Mouse (Mus musculus): ENCODE results near the gene 4833439L19Rik. TPM values are rescaled to one million over a fixed set of nuclear protein-coding genes. Genes with fewer than 3 reads are reported as not detected.

The 4833439L19Rik gene
- polyA plus RNA-seq, 1 experiment, result 158 TPM

DNA sequence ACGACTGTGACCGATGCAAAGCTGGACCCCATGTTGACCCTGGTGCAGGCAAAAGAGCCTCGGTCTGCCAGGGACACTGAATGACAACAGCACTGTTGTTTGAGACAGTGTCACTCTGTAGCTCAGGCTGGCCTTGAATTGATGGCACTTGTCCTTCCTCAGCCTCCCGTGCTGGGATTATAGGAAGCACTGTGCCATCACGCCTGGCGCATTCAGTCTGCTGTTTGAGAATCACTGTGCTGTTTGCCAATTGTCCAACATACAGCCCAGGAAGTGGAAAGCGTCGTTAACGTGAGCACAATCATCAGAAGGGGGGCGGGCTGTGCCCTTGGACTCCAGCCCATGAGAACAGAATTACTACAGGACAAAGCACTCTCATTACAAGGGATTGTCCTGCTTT lies 16.9 kb upstream of the 4833439L19Rik start:
- DNase-seq (ENCODE audit: low read depth), result no peak

DNA sequence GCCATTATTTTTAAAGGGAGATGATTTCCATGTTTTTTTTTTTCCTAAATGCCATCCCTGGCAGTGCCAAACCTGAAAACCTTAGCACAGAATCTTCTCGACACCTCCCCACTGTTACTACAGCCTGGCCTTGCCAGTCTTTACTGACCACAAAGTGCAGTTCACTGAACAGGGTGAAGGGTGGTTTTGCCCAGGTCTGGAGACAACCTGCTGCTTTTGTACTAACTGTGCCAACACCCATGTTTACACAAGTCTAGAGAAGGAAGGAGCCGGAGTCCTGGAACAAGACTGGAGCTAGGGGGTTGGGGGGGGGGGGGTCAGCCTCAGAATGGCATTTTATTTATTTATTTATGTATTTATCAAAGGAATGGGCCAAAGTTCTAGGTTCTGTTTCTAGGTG lies 16.1 kb upstream of the 4833439L19Rik start:
- no peak for DNase-seq (ENCODE audit: low read depth)

DNA sequence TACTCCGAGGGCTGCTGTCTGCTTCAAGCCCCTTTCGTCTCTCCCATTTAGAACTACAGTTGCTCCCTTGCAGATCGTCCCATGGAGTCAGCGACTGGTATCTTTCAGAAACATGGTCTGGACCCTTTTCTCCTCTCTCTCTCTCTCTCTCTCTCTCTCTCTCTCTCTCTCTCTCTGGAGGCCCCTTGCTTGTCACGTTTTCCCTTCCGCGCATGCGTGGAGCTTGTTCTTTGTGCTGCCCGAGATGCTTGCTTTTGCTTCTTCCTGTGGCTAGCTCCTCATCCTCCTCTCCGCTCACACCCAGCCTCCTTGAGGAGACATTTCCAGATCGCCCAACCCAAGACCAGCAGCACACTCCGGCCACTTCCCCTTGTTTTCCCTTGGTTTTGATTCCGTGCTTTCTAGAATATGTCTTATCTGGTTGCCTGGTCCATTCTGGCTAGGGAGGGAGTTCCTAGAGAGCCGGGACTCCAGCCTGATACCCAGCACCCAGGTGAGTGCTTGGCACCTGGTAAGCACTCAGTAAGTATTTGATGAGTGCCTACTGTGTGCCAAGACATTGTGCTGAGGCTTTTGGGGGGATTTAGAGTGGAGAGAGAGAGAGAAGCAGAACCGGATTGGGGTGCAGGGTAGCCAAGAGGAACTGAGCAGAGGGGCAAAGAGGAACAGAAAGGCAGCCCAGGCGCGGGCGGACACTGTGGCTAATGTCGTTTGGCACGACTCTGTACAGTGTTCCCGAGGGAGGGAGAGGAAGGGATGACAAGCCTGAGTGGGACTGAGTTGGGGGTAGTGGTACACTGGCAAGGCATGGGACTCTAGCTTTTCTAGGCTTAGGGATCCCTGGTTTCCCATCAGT lies 12.6 kb upstream of the 4833439L19Rik start:
- DNase-seq (ENCODE audit: low read depth), result no peak

- no peak for DNase-seq (ENCODE audit: low read depth)
Measured at GRCm38 (mm10) chr13:54575489-54575888, 10.3 kb upstream of the 4833439L19Rik start.

DNA sequence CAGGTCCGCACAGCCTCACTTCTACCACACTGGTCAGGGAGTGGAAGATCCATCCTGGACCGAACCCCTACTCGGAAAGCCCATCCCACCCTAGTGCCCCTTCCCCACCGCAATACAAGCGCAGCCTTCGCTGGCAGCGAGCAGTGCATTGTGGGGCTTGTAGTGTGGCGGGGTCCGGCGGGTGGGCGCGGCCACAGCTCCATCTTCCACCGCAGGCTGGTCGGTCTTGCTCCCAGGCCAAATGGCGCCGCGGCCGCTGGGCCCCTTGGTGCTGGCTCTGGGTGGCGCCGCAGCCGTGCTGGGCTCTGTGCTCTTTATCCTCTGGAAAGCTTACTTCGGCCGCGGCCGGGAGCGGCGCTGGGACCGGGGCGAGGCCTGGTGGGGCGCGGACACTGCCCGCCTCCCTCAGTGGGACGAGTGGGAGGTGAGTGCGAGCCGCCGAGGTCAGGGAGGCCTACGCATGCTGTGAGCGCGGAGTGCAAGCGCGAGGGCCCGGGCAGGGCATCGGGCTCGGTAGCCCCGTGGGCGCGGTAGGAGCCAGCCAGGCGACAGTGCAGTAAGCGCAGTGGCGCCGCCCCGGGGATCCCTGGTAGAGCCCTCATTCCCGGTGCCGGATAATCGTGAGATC lies 9.7 kb upstream of the 4833439L19Rik start, which contains the start of gene Arl10:
Arl10 (plus strand) TSS at position 162 of the 628 bp plus-strand sequence.
- no peak for DNase-seq (ENCODE audit: low read depth)

DNA sequence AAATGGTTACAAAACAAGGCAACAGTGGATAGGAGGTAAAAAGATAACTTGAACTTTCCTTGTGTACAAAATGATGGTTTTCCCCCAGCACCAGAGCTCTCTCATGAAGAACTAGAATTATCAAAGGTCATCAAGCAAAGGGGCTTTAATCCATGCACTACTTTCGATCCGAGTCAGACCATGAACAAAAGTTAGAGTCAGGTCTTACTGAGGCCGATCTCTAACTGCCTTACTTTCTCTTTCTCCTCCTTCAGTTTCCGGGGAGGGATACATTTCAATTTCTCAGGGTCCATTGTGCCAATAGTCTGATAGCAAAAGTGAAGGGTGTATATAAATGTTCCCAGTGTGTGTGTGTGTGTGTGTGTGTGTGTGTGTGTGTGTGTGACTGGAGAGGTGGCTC lies 7.4 kb upstream of the 4833439L19Rik start:
- DNase-seq (ENCODE audit: low read depth), result no peak

GRCm38 (mm10) chr13:54571637-54572036 lies 6.4 kb upstream of the 4833439L19Rik start:
- no peak for DNase-seq (ENCODE audit: low read depth)

- no peak for DNase-seq (ENCODE audit: low read depth)
Measured at GRCm38 (mm10) chr13:54570736-54571135, 5.5 kb upstream of the 4833439L19Rik start.

- DNase-seq (ENCODE audit: low read depth), result no peak
Measured at GRCm38 (mm10) chr13:54569282-54569681, 4.0 kb upstream of the 4833439L19Rik start.

DNA sequence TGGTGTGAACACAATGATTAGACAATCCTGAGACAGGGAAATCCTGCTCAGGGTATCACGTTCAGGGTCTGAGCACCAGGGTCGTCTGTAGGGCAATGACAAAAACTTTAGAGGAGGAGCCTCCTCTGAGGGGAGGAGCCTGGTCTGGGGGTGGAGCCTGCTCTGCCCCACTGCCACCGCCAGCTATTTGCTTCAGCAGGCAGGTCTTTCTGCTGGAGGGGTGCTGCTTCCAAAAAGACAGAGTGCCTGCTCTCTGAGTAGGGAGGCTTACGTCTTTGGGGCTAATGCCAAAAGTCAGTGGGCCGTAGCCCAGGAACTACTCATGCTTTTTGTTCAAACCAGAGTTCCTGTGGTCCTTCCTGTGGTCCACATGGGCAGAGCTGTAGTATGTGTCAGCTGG lies 3.1 kb upstream of the 4833439L19Rik start:
- no peak for DNase-seq (ENCODE audit: low read depth)

- no peak for DNase-seq (ENCODE audit: low read depth)
Measured at GRCm38 (mm10) chr13:54565594-54566345, 535 bp upstream of the 4833439L19Rik start.

DNA sequence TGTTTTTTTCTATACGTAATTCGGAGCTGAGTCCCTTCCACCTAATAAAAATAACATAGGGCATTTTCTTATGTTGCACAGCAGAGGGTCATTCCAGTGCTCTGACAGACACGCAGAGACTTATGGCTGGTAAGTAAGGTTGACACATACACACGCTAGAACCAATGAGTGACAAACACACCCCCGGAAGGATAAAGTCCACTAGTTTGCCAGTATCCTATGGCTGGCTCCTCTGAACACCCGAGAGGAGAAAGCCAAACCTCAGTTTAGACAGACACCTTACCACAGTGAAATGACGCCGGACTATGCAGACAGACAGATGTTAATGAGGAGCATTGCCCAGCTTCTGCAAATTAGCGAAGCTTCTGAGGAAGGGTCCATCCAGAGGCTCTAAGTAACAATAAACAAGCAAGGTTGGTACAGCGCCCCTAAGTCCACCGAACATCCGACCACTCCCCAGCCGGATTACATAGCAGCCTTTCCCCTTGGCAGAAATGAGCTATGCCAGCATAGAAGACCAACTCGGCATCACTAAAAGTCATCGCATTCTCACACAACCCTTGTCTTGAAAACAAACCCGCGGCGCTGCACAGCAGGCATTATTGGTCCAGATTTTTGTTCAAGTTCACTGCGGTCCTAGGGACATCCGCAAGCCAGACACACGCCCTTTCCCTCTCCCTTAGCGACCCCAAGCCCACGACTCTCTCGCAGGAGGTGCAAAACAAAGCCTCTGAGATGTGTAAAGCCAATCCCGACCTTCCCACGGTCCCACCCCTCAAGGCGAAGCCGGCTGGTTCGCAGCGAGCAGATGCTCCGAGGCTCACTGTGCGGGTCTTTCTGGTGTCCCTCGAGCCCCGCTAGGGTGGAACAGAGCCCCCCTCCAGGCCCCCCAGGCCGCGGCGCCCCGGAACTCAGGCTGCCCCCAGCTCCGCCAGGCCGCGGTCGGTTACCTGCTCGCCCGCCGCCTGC lies 719 bp downstream of the 4833439L19Rik start:
- no peak for DNase-seq (ENCODE audit: low read depth)

DNA sequence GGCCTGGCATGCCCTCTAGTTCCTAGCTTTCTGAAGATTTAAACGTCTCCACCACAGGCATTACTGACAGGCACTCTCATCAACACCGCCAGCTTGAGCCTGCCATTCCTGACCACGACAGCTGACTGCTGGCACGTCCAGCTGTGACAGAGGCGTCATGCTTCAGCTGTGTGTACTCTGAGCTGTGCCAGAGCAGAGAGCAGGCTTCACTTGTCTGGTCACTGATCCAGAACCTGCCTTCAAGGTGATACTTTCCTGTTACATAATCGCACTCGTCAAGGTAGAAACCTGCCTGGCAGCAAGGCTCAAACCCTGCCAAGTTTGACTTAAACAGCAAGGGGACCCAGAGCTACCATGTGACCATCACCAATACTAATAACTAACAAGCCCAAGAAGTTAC lies 2.7 kb downstream of the 4833439L19Rik start:
- DNase-seq (ENCODE audit: low read depth), result peak; percentile 76

- DNase-seq (ENCODE audit: low read depth), result no peak
Measured at GRCm38 (mm10) chr13:54560608-54561007, 4.6 kb downstream of the 4833439L19Rik start.

DNA sequence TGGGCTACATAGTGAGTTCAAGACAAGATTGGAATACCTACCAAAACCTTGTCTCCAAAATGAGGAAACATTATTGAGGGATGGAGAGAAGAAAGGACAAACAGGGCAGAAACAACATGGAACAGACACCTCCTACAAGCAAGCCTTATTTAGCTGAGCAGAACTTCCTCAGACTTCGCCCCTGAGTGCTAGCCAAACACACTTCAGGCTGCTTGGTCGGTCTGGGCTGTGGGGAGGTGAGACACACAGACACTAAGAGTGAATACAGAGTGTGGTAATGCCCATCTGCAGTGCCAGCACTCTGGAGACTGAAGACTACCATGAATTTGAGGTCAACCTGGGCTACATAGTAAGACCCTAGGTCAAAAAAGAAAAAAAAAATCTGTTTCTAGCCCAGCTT lies 5.6 kb downstream of the 4833439L19Rik start:
- DNase-seq (ENCODE audit: low read depth), result no peak

DNA sequence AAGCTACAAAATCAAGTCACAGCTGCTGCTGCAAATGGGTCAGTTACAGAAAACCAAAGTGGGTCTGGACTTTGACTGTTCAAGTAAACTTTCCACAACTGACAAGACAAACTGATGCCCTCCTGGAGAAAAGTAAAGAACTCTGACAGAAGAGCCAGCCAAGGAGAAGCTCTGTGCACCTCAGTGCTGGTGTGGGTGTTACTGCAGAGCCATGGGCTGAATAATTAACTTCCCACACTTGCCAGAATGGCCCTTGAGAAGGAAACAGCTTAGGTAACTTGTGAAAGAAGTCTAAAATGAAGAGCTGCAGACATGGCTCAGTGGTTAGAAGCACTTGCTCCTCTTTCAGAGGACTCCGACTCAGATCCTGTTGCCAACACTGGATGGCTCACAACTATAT lies 7.6 kb downstream of the 4833439L19Rik start:
- DNase-seq (ENCODE audit: low read depth), result no peak

DNA sequence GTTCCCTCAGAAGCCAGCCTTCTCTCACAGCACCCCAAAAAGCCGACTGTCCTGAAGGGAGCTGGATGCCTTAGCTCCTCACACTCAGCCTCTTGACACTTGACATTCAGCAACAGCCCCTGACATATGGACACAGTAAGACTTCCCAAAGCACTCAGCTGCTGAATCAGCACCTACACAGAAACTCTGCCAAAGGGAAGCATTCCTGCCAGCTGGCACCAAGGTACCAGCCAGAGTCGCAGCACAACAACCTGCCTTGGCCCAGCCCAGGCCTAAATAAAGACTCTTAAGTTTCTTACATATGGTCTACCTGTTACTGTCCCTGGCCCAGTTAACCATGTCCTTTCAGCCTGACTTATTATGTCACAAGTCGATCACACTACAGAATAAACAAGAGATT lies 8.4 kb downstream of the 4833439L19Rik start:
- DNase-seq (ENCODE audit: low read depth), result peak; percentile 58

- DNase-seq (ENCODE audit: low read depth), result no peak
Measured at GRCm38 (mm10) chr13:54556176-54556575, 9.1 kb downstream of the 4833439L19Rik start.

GRCm38 (mm10) chr13:54548036-54548435 lies 17.2 kb downstream of the 4833439L19Rik start:
- DNase-seq (ENCODE audit: low read depth), result no peak

GRCm38 (mm10) chr13:54532134-54532533 lies 33.1 kb downstream of the 4833439L19Rik start:
- DNase-seq (ENCODE audit: low read depth), result no peak

DNA sequence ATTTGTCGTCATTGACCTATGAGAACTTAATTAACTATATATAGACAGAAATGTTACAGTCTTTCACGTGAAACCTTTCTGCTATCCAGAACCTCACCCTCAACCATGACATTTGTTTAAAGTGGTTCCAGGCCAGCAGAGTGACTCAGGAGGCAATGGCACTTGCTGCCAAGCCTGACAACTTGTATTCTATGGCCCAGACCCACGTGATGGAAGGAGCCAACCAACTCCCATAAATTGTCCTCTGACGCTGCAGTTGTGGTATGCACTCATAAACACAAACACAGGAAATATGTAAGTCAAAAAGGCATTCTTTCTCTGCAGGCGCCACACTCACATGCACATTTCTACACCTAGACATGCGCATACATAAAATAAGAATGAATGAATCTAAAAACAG lies 38.1 kb downstream of the 4833439L19Rik start:
- DNase-seq (ENCODE audit: low read depth), result no peak

Measured in gonadal fat pad, adult 2 months (tissue).